Mouse (Mus musculus) gastrocnemius, adult 2 months (tissue): ENCODE data around the gene Sh3glb2. TPM values are rescaled to one million over a fixed set of nuclear protein-coding genes. Genes with fewer than 3 reads are reported as not detected.
A peak's percentile ranks its signal among the peaks of the same experiment; 100 is the strongest.

Experiments used
- DNase-seq: peaks from one replicate; pipeline ENCODE4 v3.0.0; 2022
- H3K27ac ChIP-seq: fragments of 200-600 bp; 2 replicates; pipeline ENCODE4 v1.8.1; 2022; ENCODE audit warnings: mild to moderate bottlenecking
- H3K4me3 ChIP-seq: fragments of 200-600 bp; 2 replicates; pipeline ENCODE4 v1.8.1; 2022; ENCODE audit warnings: mild to moderate bottlenecking, moderate library complexity
- CTCF ChIP-seq: fragments of 200-600 bp; IDR thresholded peaks from 2 replicates; pipeline ENCODE4 v1.8.1; 2022; ENCODE audit warnings: antibody characterized with exemption, mild to moderate bottlenecking, moderate library complexity
- intact Hi-C: fragments of 180-260 bp; cut with DNase I; formaldehyde crosslinking; loops from one replicate; pipeline ENCODE4 v1.15.1; 2025
- total RNA-seq, 2 experiments: library from RNA; stranded (reverse); gene quantifications; 2 replicates each; pipeline ENCODE4 v1.2.3; 2021

Gene Sh3glb2
- total RNA-seq, 2 experiments from 2014 or later: 12.7 to 18.8 TPM

- DNase-seq: no peak
- no peak for TF ChIP-seq CTCF
- Histone ChIP-seq H3K4me3 (no peak overlapping the region), H3K27ac (no peak overlapping the region)
- intact Hi-C loops: no loop called here
These were observed 12.4 kb upstream of the Sh3glb2 start for GRCm38 (mm10) chr2:30371544-30371943.

- DNase-seq: peak; percentile 61
- peak overlapping the region; percentile 89 for H3K27ac ChIP-seq
- peak overlapping the region; percentile 92 for H3K4me3 ChIP-seq
- peak; percentile 44; the same call in 1 of the 2 replicates for TF ChIP-seq CTCF
- intact Hi-C loops: no loop called here
These were observed 7.1 kb upstream of the Sh3glb2 start for GRCm38 (mm10) chr2:30366203-30366602.

GRCm38 (mm10) chr2:30365281-30366069 is 6.3 kb upstream of the Sh3glb2 start:
- peak; percentile 47 for DNase-seq
- intact Hi-C loops: no loop called here
- Histone ChIP-seq H3K4me3 (peak overlapping the region; percentile 92), H3K27ac (peak overlapping the region; percentile 89)
- no peak for TF ChIP-seq CTCF

GRCm38 (mm10) chr2:30363773-30364650 is 4.9 kb upstream of the Sh3glb2 start, which contains the start of gene Miga2:
Miga2 (plus strand) TSS chr2:30364233.
- peak; percentile 100 for DNase-seq
- intact Hi-C loops: no loop called here
- Histone ChIP-seq H3K4me3 (peak within 1 kb of the TSS; percentile 92), H3K27ac (peak within 1 kb of the TSS; percentile 89)
- no peak for TF ChIP-seq CTCF

GRCm38 (mm10) chr2:30362865-30363264 is 3.7 kb upstream of the Sh3glb2 start:
- TF ChIP-seq CTCF: peak; percentile 43; the same call in 1 of the 2 replicates
- DNase-seq: no peak
- no peak overlapping the region for H3K27ac ChIP-seq
- intact Hi-C loops: no loop called here
- H3K4me3 ChIP-seq: no peak overlapping the region

GRCm38 (mm10) chr2:30360626-30361025 is 1.5 kb upstream of the Sh3glb2 start:
- intact Hi-C loops: no loop called here
- Histone ChIP-seq H3K27ac (no peak overlapping the region), H3K4me3 (no peak overlapping the region)
- no peak for DNase-seq
- TF ChIP-seq CTCF: no peak

GRCm38 (mm10) chr2:30357552-30358510 is 1.3 kb downstream of the Sh3glb2 start:
- Histone ChIP-seq H3K4me3 (peak overlapping the region; percentile 96), H3K27ac (peak overlapping the region; percentile 84)
- TF ChIP-seq CTCF: no peak
- intact Hi-C loops: loop anchor here (5.0 kb wide), 1 partner anchor 71 kb away; the partner anchor contains the start of genes Dolk and Nup188
- DNase-seq: peak; percentile 47

GRCm38 (mm10) chr2:30356906-30357305 is 2.2 kb downstream of the Sh3glb2 start:
- H3K4me3 ChIP-seq: no peak overlapping the region
- DNase-seq: no peak
- no peak for TF ChIP-seq CTCF
- intact Hi-C loops: loop anchor here (5.0 kb wide), 1 partner anchor 70 kb away; the partner anchor contains the start of genes Dolk and Nup188
- peak overlapping the region; percentile 84 for H3K27ac ChIP-seq

GRCm38 (mm10) chr2:30356266-30356665 is 2.9 kb downstream of the Sh3glb2 start:
- H3K27ac ChIP-seq: peak overlapping the region; percentile 84; the same call in 1 of the 2 replicates
- H3K4me3 ChIP-seq: no peak overlapping the region
- no peak for DNase-seq
- intact Hi-C loops: loop anchor here (5.0 kb wide), 1 partner anchor 69 kb away; the partner anchor contains the start of genes Dolk and Nup188
- no peak for TF ChIP-seq CTCF

- DNase-seq: no peak
- no peak for TF ChIP-seq CTCF
- intact Hi-C loops: loop anchor here (5.0 kb wide), 1 partner anchor 69 kb away; the partner anchor contains the start of genes Dolk and Nup188
- Histone ChIP-seq H3K27ac (peak overlapping the region; percentile 84; the same call in 1 of the 2 replicates), H3K4me3 (no peak overlapping the region)
These were observed 3.3 kb downstream of the Sh3glb2 start for GRCm38 (mm10) chr2:30355861-30356260.

- TF ChIP-seq CTCF: peak; percentile 33
- Histone ChIP-seq H3K27ac (no peak overlapping the region), H3K4me3 (no peak overlapping the region)
- DNase-seq: no peak
- intact Hi-C loops: no loop called here
These were observed 8.0 kb downstream of the Sh3glb2 start for GRCm38 (mm10) chr2:30351149-30351548.
